10 mouse cellular contexts compared by ENCODE assay signal in the genomic region with DNA sequence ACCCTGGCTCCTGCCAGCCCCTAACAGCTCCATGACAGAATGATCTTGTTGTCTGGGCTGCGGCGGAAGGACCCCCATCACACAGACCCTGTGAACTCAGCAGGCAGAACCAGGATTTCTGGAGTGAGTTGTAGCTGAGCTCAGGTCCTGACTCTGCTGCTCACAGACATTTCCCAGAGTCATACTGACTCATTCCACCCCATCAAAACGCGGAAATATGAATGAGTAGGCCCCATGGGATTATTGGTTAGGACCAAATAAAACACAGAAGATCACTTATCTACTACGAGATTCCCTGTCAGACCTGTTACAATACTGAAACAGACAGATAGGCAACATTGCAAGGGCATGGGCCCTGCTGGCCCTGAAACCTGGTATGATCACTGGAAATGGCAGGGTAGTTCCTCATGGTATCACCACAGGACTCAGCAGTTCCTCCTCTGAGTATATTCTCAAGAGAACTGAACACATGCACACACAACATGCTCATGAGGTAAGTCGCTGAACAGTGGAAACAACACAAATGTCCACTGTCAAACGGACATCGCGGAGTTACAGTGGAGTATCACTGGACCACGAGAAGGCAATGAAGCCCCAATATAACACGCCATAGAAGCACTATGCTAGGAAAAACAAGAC. TPM values are rescaled to one million over a fixed set of nuclear protein-coding genes. Genes with fewer than 3 reads are reported as not detected.
DNase-seq lines count a peak whose midpoint lies in the region; ATAC-seq and TF ChIP-seq lines count a peak whose summit lies in the region.
"Had no signal": no experiment of that assay in that cellular context is flagged by ENCODE, and none has a peak within 500 bp of the region (broad histone marks: within the 10 kb centered on the region; RNA-seq: fewer than 3 reads in every experiment).

No protein-coding gene starts in this region.

- peaks cover 7% of the 10 kb centered on the region for H3K79me3 ChIP-seq in C2C12 (ENCODE audit: low read depth)

- DNase-seq in NIH3T3 (ENCODE audit: low read depth): peak; percentile 76
- no peak for DNase-seq in right cerebral cortex, adult 2 months (ENCODE audit: low spot score in 2 of 2)
- DNase-seq in left cerebral cortex, adult 9 months (ENCODE audit: low spot score in 2 of 2): no peak
- DNase-seq in c-Kit-positive CD71-positive TER-119-positive erythroid progenitor cells, embryonic 14.5 days (ENCODE audit: low spot score): no peak
- DNase-seq: cerebellum, adult 8-10 months; gastrocnemius, postnatal 36 days had no signal

- peak overlapping the region; percentile 55; the same call in 1 of the 2 replicates for H3K27ac ChIP-seq in hindbrain, embryonic 12.5 days
- H3K27ac ChIP-seq: left cerebral cortex, adult 2 months had no signal

- no peak overlapping the region for H3K9ac ChIP-seq in hindbrain, embryonic 12.5 days

- WGBS in hindbrain, embryonic 12.5 days: 78% methylated on average over 11 of the region's 11 CpGs

- H3K4me3 ChIP-seq in C2C12 (ENCODE audit: insufficient read depth, poor library complexity, severe bottlenecking): no peak overlapping the region
- no peak overlapping the region for H3K4me3 ChIP-seq in hindbrain, embryonic 12.5 days
- H3K4me3 ChIP-seq: left cerebral cortex, adult 2 months had no signal

- TF ChIP-seq CTCF in C2C12 (IDR thresholded peaks at IDR 0.05; ENCODE audit: control insufficient read depth, insufficient read depth, insufficient read length): no peak

- H3K79me2 ChIP-seq in C2C12 (ENCODE audit: control insufficient read depth, insufficient read depth): peaks cover 29% of the 10 kb centered on the region

- H3K36me3 ChIP-seq in C2C12 (ENCODE audit: control insufficient read depth, insufficient read depth): no peaks in the 10 kb centered on the region
- H3K36me3 ChIP-seq in hindbrain, embryonic 12.5 days: peaks cover 13% of the 10 kb centered on the region

- H3K4me1 ChIP-seq in hindbrain, embryonic 12.5 days: peaks cover 24% of the 10 kb centered on the region

- H3K9me3 ChIP-seq in hindbrain, embryonic 12.5 days (replicated peaks): no peaks in the 10 kb centered on the region

- no peak for ATAC-seq in hindbrain, embryonic 12.5 days (ENCODE audit: low FRiP score)
- ATAC-seq in megakaryocyte progenitor cell, adult 5-6 weeks (replicated peaks; ENCODE audit: poor library complexity): peak; percentile 30

- H3K27me3 ChIP-seq in C2C12 (ENCODE audit: control insufficient read depth, insufficient read depth, insufficient read length): no peaks in the 10 kb centered on the region
- no peaks in the 10 kb centered on the region for H3K27me3 ChIP-seq in hindbrain, embryonic 12.5 days

- H3K4me2 ChIP-seq in hindbrain, embryonic 12.5 days (replicated peaks): no peak overlapping the region

- H3ac ChIP-seq in C2C12 (ENCODE audit: control insufficient read depth, insufficient read length, low read depth): peak overlapping the region; percentile 16

TF ChIP-seq in C2C12, 6 proteins besides CTCF, POLR2A, EP300 and RAD21:
- peak; percentile 68 for TF ChIP-seq FOSL1 (IDR thresholded peaks at IDR 0.05; ENCODE audit: insufficient read depth, low read length, poor library complexity, severe bottlenecking)
- TF ChIP-seq MYOG (IDR thresholded peaks at IDR 0.05; ENCODE audit: control insufficient read depth, extremely low read depth, insufficient read length): no peak

RNA-seq across cellular contexts. Expression of gene Mvb12b, which starts 40.4 kb away (rescaled TPM):
- 15.9 TPM for polyA plus RNA-seq in C2C12 (2012; fragmentation: generic; extraction: Trizol)
- polyA plus RNA-seq in hindbrain, embryonic 12.5 days (2016; fragmentation: Nextera tagmentation; extraction: Ambion mirVana): 58.9 and 61.5 TPM in 2 replicates
- 30.0 and 37.1 TPM in 2 replicates for total RNA-seq in megakaryocyte progenitor cell, adult 5-6 weeks (2015)
- 12.9 and 14.8 TPM in 2 replicates for total RNA-seq in megakaryocyte progenitor cell, adult 5-6 weeks (2017)
